Mouse (Mus musculus) brain, embryonic 14.5 days (tissue): ENCODE data around the gene Cdk7.

ENCODE experiments used
- CTCF ChIP-seq: fragments of 200-500 bp; IDR thresholded peaks from 2 replicates; pipeline ENCODE4 v1.5.1; 2012; ENCODE audit warnings: inconsistent platforms, mild to moderate bottlenecking, moderate library complexity, borderline replicate concordance; ENCODE audit not compliant: insufficient read depth, insufficient read length; ENCODE audit errors: extremely low read depth
- POLR2A ChIP-seq: fragments of 200-500 bp; IDR thresholded peaks from 2 replicates; pipeline ENCODE4 v1.6.1; 2012; ENCODE audit warnings: mild to moderate bottlenecking, inconsistent platforms, borderline replicate concordance; ENCODE audit not compliant: poor library complexity, insufficient read depth, insufficient read length, severe bottlenecking; ENCODE audit errors: extremely low read depth

DNA sequence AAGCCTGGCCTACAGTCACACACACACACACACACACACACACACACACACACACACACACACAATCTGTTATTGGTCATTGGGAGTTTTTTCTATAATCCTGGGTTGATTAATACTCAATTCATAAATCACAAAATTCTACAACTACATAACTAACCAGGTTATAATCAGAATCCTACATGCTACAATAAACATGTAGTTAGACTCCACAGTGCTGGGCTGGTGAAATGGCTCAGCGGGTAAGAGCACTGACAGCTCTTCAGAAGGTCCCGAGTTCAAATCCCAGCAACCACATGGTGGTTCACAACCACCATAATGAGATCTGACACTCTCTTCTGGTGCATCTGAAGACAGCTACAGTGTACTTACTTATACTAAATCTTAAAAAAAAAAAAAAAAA, 2.0 kb upstream of the Cdk7 start:
- TF ChIP-seq CTCF: no peak
- no peak for TF ChIP-seq POLR2A
